Mouse (Mus musculus): ENCODE results near the gene Stxbp6. TPM values are rescaled to one million over a fixed set of nuclear protein-coding genes. Genes with fewer than 3 reads are reported as not detected.
"Not testable (repeated sequence)": the region's sequence is repeated elsewhere in the genome, so short reads cannot be mapped to it uniquely, and the experiment has no call there.

Stxbp6 gene
- polyA plus RNA-seq (2015; fragmentation: Nextera tagmentation; extraction: Ambion mirVana), result 11.3 and 16.0 TPM in 2 replicates

GRCm38 (mm10) chr12:45074611-45075342 lies at the start of gene Stxbp6:
TSS of gene Stxbp6 (minus strand) at chr12:45074709.
- ATAC-seq (ENCODE audit: insufficient number of reproducible peaks, low FRiP score, low TSS enrichment, low read depth), result peak; percentile 48; the same call in 1 of the 2 replicates
- WGBS, result 2% methylated on average over 20 of the region's 20 CpGs
- Histone ChIP-seq H3K27ac (replicated peaks) (peak within 1 kb of the TSS; percentile 71), H3K9me3 (replicated peaks) (no peaks in the 10 kb centered on the region), H3K4me3 (replicated peaks) (peak within 1 kb of the TSS; percentile 68), H3K9ac (peak within 1 kb of the TSS; percentile 53), H3K4me2 (replicated peaks) (peak within 1 kb of the TSS; percentile 99), H3K36me3 (no peaks in the 10 kb centered on the region), H3K27me3 (0 out of 2 replicates have a peak, but pooled peaks cover 7% of the 10 kb centered on the region), H3K4me1 (peaks cover 24% of the 10 kb centered on the region)

- 66% methylated on average over 2 of the region's 2 CpGs for whole genome bisulfite sequencing
- not testable (repeated sequence) for H3K4me2 ChIP-seq (replicated peaks); H3K9me3 ChIP-seq (replicated peaks); H3K27me3 ChIP-seq; H3K36me3 ChIP-seq; H3K4me3 ChIP-seq (replicated peaks); H3K9ac ChIP-seq; H3K4me1 ChIP-seq; ATAC-seq (ENCODE audit: insufficient number of reproducible peaks, low FRiP score, low TSS enrichment, low read depth); H3K27ac ChIP-seq (replicated peaks)
Measured at GRCm38 (mm10) chr12:45102954-45103353, 28.4 kb upstream of the Stxbp6 start.

- no peak overlapping the region for H3K4me3 ChIP-seq (replicated peaks)
- H3K9me3 ChIP-seq (replicated peaks), result no peaks in the 10 kb centered on the region
- H3K27me3 ChIP-seq, result no peaks in the 10 kb centered on the region
- H3K36me3 ChIP-seq, result no peaks in the 10 kb centered on the region
- no peak overlapping the region for H3K9ac ChIP-seq
- H3K4me2 ChIP-seq (replicated peaks), result no peak overlapping the region
- no peaks in the 10 kb centered on the region for H3K4me1 ChIP-seq
- WGBS, result 51% methylated on average over 2 of the region's 2 CpGs
- H3K27ac ChIP-seq (replicated peaks), result no peak overlapping the region
- no peak for ATAC-seq (ENCODE audit: insufficient number of reproducible peaks, low FRiP score, low TSS enrichment, low read depth)
Measured at GRCm38 (mm10) chr12:45093732-45094131, 19.2 kb upstream of the Stxbp6 start.

GRCm38 (mm10) chr12:45092444-45092843 lies 17.9 kb upstream of the Stxbp6 start:
- Histone ChIP-seq H3K4me2 (replicated peaks) (no peak overlapping the region), H3K9me3 (replicated peaks) (no peaks in the 10 kb centered on the region), H3K9ac (no peak overlapping the region), H3K4me3 (replicated peaks) (no peak overlapping the region), H3K27me3 (no peaks in the 10 kb centered on the region), H3K4me1 (no peaks in the 10 kb centered on the region), H3K27ac (replicated peaks) (no peak overlapping the region), H3K36me3 (no peaks in the 10 kb centered on the region)
- no peak for ATAC-seq (ENCODE audit: insufficient number of reproducible peaks, low FRiP score, low TSS enrichment, low read depth)
- 65% methylated on average over 3 of the region's 3 CpGs for WGBS

- Histone ChIP-seq H3K9me3 (replicated peaks) (no peaks in the 10 kb centered on the region), H3K4me3 (replicated peaks) (no peak overlapping the region), H3K4me1 (no peaks in the 10 kb centered on the region), H3K36me3 (no peaks in the 10 kb centered on the region), H3K4me2 (replicated peaks) (no peak overlapping the region), H3K27me3 (no peaks in the 10 kb centered on the region), H3K27ac (replicated peaks) (no peak overlapping the region), H3K9ac (no peak overlapping the region)
- 57% methylated on average over 1 of the region's 1 CpGs for WGBS
- ATAC-seq (ENCODE audit: insufficient number of reproducible peaks, low FRiP score, low TSS enrichment, low read depth), result no peak
Measured at GRCm38 (mm10) chr12:45083145-45083475, 8.6 kb upstream of the Stxbp6 start.

GRCm38 (mm10) chr12:45082379-45083144 lies 8.1 kb upstream of the Stxbp6 start:
- ATAC-seq (ENCODE audit: insufficient number of reproducible peaks, low FRiP score, low TSS enrichment, low read depth), result no peak
- no peaks in the 10 kb centered on the region for H3K36me3 ChIP-seq

GRCm38 (mm10) chr12:45081617-45082016 lies 7.1 kb upstream of the Stxbp6 start:
- Histone ChIP-seq H3K36me3 (no peaks in the 10 kb centered on the region), H3K27me3 (no peaks in the 10 kb centered on the region), H3K4me2 (replicated peaks) (no peak overlapping the region), H3K9me3 (replicated peaks) (no peaks in the 10 kb centered on the region), H3K9ac (no peak overlapping the region), H3K27ac (replicated peaks) (no peak overlapping the region), H3K4me3 (replicated peaks) (no peak overlapping the region), H3K4me1 (no peaks in the 10 kb centered on the region)
- no peak for ATAC-seq (ENCODE audit: insufficient number of reproducible peaks, low FRiP score, low TSS enrichment, low read depth)
- 57% methylated on average over 1 of the region's 1 CpGs for WGBS

More at GRCm38 (mm10) chr12:45082379-45083144, 8.1 kb upstream of the Stxbp6 start:
- H3K4me2 ChIP-seq (replicated peaks), result no peak overlapping the region
- 70% methylated on average over 4 of the region's 4 CpGs for WGBS
- no peaks in the 10 kb centered on the region for H3K27me3 ChIP-seq
- no peak overlapping the region for H3K9ac ChIP-seq
- H3K9me3 ChIP-seq (replicated peaks), result no peaks in the 10 kb centered on the region
- no peak overlapping the region for H3K27ac ChIP-seq (replicated peaks)
- no peak overlapping the region for H3K4me3 ChIP-seq (replicated peaks)
- H3K4me1 ChIP-seq, result no peaks in the 10 kb centered on the region

- no peak for ATAC-seq (ENCODE audit: insufficient number of reproducible peaks, low FRiP score, low TSS enrichment, low read depth)
- H3K4me2 ChIP-seq (replicated peaks), result no peak overlapping the region
- 0 out of 2 replicates have a peak, but pooled peaks cover 2% of the 10 kb centered on the region for H3K27me3 ChIP-seq
- no peaks in the 10 kb centered on the region for H3K36me3 ChIP-seq
- H3K27ac ChIP-seq (replicated peaks), result no peak overlapping the region
- H3K9ac ChIP-seq, result no peak overlapping the region
- no peaks in the 10 kb centered on the region for H3K9me3 ChIP-seq (replicated peaks)
- WGBS, result 65% methylated on average over 5 of the region's 5 CpGs
- H3K4me1 ChIP-seq, result no peaks in the 10 kb centered on the region
- no peak overlapping the region for H3K4me3 ChIP-seq (replicated peaks)
Measured at GRCm38 (mm10) chr12:45080753-45081122, 6.2 kb upstream of the Stxbp6 start.

GRCm38 (mm10) chr12:45080036-45080752 lies 5.7 kb upstream of the Stxbp6 start:
- Histone ChIP-seq H3K4me1 (peaks cover 4% of the 10 kb centered on the region), H3K27me3 (0 out of 2 replicates have a peak, but pooled peaks cover 2% of the 10 kb centered on the region), H3K4me2 (replicated peaks) (no peak overlapping the region), H3K27ac (replicated peaks) (no peak overlapping the region), H3K9ac (no peak overlapping the region), H3K36me3 (no peaks in the 10 kb centered on the region), H3K4me3 (replicated peaks) (no peak overlapping the region), H3K9me3 (replicated peaks) (no peaks in the 10 kb centered on the region)
- ATAC-seq (ENCODE audit: insufficient number of reproducible peaks, low FRiP score, low TSS enrichment, low read depth), result no peak
- 62% methylated on average over 5 of the region's 5 CpGs for WGBS

- Histone ChIP-seq H3K9ac (no peak overlapping the region), H3K9me3 (replicated peaks) (no peaks in the 10 kb centered on the region), H3K36me3 (no peaks in the 10 kb centered on the region), H3K4me2 (replicated peaks) (peak overlapping the region; percentile 99; the same call in 1 of the 2 replicates), H3K27me3 (0 out of 2 replicates have a peak, but pooled peaks cover 7% of the 10 kb centered on the region), H3K4me3 (replicated peaks) (peak overlapping the region; percentile 68; the same call in 1 of the 2 replicates), H3K27ac (replicated peaks) (no peak overlapping the region), H3K4me1 (peaks cover 24% of the 10 kb centered on the region)
- 74% methylated on average over 11 of the region's 11 CpGs for WGBS
- ATAC-seq (ENCODE audit: insufficient number of reproducible peaks, low FRiP score, low TSS enrichment, low read depth), result no peak
Measured at GRCm38 (mm10) chr12:45075631-45076030, 1.1 kb upstream of the Stxbp6 start.

- Histone ChIP-seq H3K4me3 (replicated peaks) (peak overlapping the region; percentile 68), H3K27me3 (0 out of 2 replicates have a peak, but pooled peaks cover 7% of the 10 kb centered on the region), H3K9me3 (replicated peaks) (no peaks in the 10 kb centered on the region), H3K36me3 (no peaks in the 10 kb centered on the region), H3K9ac (peak overlapping the region; percentile 53), H3K4me1 (peaks cover 24% of the 10 kb centered on the region), H3K4me2 (replicated peaks) (peak overlapping the region; percentile 99), H3K27ac (replicated peaks) (peak overlapping the region; percentile 71)
- peak; percentile 86 for ATAC-seq (ENCODE audit: insufficient number of reproducible peaks, low FRiP score, low TSS enrichment, low read depth)
- under 1% methylated on average over 62 of the region's 62 CpGs for WGBS
Measured at GRCm38 (mm10) chr12:45074042-45074601, 387 bp downstream of the Stxbp6 start.

Data from embryonic facial prominence, embryonic 15.5 days (tissue).